Mouse (Mus musculus): Measurements from ENCODE around the gene Sema5a. TPM values are rescaled to one million over a fixed set of nuclear protein-coding genes. Genes with fewer than 3 reads are reported as not detected.

Gene Sema5a
- polyA plus RNA-seq, 1 experiment from 2014 or later, result 28.3 TPM

DNA sequence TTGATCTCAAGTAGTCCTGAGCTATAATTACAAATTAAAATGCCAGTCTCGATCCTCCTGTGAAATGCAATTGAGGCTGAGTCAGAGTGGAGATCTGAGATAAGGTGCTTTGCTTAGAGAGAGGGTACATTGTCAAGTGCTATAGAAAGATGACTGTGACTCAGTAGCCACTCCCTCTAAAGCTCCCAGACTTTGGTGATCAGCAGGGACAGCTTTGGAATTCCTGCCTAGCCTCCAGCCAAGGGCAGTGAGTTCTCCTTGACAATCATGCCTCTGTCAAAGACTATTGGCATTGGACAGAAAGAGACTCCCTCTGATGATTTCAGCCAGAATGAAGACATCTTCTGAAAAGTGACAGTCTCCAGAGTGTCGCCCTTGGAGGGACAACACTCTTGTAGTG lies 88.8 kb downstream of the Sema5a start:
- H3K9ac ChIP-seq, result no peak overlapping the region
- no peaks in the 10 kb centered on the region for H3K36me3 ChIP-seq
- 76% methylated on average over 2 of the region's 2 CpGs for WGBS
- no peaks in the 10 kb centered on the region for H3K9me3 ChIP-seq
- no peak overlapping the region for H3K27ac ChIP-seq
- peaks cover 29% of the 10 kb centered on the region for H3K4me1 ChIP-seq
- no peaks in the 10 kb centered on the region for H3K27me3 ChIP-seq
- no peak overlapping the region for H3K4me3 ChIP-seq
- ATAC-seq (ENCODE audit: insufficient number of reproducible peaks, insufficient read depth, low FRiP score, low TSS enrichment), result no peak
- H3K4me2 ChIP-seq (replicated peaks), result no peak overlapping the region

- WGBS, result 93% methylated on average over 3 of the region's 3 CpGs
- H3K36me3 ChIP-seq, result no peaks in the 10 kb centered on the region
- H3K9me3 ChIP-seq, result no peaks in the 10 kb centered on the region
- H3K4me1 ChIP-seq, result peaks cover 18% of the 10 kb centered on the region
- H3K4me2 ChIP-seq (replicated peaks), result no peak overlapping the region
- ATAC-seq (ENCODE audit: insufficient number of reproducible peaks, insufficient read depth, low FRiP score, low TSS enrichment), result no peak
- no peak overlapping the region for H3K4me3 ChIP-seq
- no peaks in the 10 kb centered on the region for H3K27me3 ChIP-seq
- no peak overlapping the region for H3K9ac ChIP-seq
- H3K27ac ChIP-seq, result no peak overlapping the region
These were observed 93.2 kb downstream of the Sema5a start for GRCm38 (mm10) chr15:32337810-32338209.

DNA sequence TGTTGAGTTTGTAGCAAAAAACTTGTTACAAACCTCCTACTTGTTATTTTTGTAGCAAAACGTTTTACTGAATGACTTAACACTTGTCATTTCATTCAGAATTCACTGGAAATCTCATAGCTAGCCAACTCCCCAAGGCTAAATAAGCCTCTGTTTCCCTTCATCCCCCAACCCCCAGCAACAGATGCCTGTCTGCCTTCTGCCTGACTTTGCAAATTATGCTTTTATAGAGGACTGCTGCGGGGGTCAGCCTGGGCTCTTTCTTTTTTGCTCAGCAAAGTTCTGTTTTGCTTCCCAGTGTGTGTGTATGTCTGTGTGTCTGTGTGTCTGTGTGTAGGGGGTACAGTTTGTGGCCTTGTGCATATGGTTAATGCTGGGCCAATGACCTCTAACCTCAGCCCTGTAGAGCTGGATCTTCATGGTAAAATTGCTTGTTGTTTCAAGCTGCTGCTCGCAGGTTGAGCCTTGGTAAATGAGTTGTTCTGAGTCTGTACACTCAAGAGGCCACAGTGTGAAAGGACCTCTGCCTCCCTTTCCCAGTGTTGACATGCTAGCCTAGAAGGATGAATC lies 94.2 kb downstream of the Sema5a start:
- H3K36me3 ChIP-seq, result no peaks in the 10 kb centered on the region
- H3K9ac ChIP-seq, result no peak overlapping the region
- no peaks in the 10 kb centered on the region for H3K27me3 ChIP-seq
- H3K27ac ChIP-seq, result peak overlapping the region; percentile 32; the same call in 1 of the 2 replicates
- WGBS, result 21% methylated on average over 3 of the region's 3 CpGs
- H3K4me3 ChIP-seq, result no peak overlapping the region
- no peaks in the 10 kb centered on the region for H3K9me3 ChIP-seq
- no peak for ATAC-seq (ENCODE audit: insufficient number of reproducible peaks, insufficient read depth, low FRiP score, low TSS enrichment)
- H3K4me1 ChIP-seq, result peaks cover 18% of the 10 kb centered on the region
- no peak overlapping the region for H3K4me2 ChIP-seq (replicated peaks)

GRCm38 (mm10) chr15:32339426-32339825 lies 94.8 kb downstream of the Sema5a start:
- Histone ChIP-seq H3K27me3 (no peaks in the 10 kb centered on the region), H3K36me3 (no peaks in the 10 kb centered on the region), H3K27ac (no peak overlapping the region), H3K4me2 (replicated peaks) (no peak overlapping the region), H3K9me3 (no peaks in the 10 kb centered on the region), H3K4me3 (no peak overlapping the region), H3K4me1 (peaks cover 18% of the 10 kb centered on the region), H3K9ac (no peak overlapping the region)
- WGBS, result 42% methylated on average over 5 of the region's 5 CpGs
- no peak for ATAC-seq (ENCODE audit: insufficient number of reproducible peaks, insufficient read depth, low FRiP score, low TSS enrichment)

- Histone ChIP-seq H3K36me3 (no peaks in the 10 kb centered on the region), H3K9ac (no peak overlapping the region), H3K4me3 (no peak overlapping the region), H3K27me3 (no peaks in the 10 kb centered on the region), H3K9me3 (no peaks in the 10 kb centered on the region), H3K4me2 (replicated peaks) (no peak overlapping the region), H3K27ac (no peak overlapping the region), H3K4me1 (peaks cover 17% of the 10 kb centered on the region)
- WGBS, result 88% methylated on average over 2 of the region's 2 CpGs
- ATAC-seq (ENCODE audit: insufficient number of reproducible peaks, insufficient read depth, low FRiP score, low TSS enrichment), result no peak
These were observed 96.8 kb downstream of the Sema5a start for GRCm38 (mm10) chr15:32341423-32341822.

DNA sequence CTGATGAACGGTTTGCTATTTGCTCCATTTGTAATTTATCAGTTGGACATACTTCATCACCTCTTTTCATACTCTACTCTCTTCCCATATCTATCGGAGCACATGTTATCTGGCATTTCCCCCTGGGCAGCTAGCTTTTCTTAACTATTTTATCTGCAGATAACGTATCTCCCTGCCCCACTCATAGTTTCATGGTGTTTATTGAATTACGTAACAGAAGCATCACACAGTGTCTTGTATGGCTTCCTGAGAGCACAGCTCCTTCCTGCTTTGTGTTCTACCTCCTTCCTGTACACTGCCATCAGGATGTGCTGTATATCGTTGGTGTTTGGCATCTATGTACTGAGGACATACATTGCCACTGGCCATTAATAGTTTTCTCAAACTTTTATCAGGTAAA lies 98.9 kb downstream of the Sema5a start:
- peaks cover 13% of the 10 kb centered on the region for H3K4me1 ChIP-seq
- no peak overlapping the region for H3K4me3 ChIP-seq
- H3K27me3 ChIP-seq, result no peaks in the 10 kb centered on the region
- no peak overlapping the region for H3K9ac ChIP-seq
- H3K9me3 ChIP-seq, result no peaks in the 10 kb centered on the region
- no peak for ATAC-seq (ENCODE audit: insufficient number of reproducible peaks, insufficient read depth, low FRiP score, low TSS enrichment)
- no peak overlapping the region for H3K4me2 ChIP-seq (replicated peaks)
- no peak overlapping the region for H3K27ac ChIP-seq
- no peaks in the 10 kb centered on the region for H3K36me3 ChIP-seq
- WGBS, result 86% methylated on average over 5 of the region's 5 CpGs

- no peaks in the 10 kb centered on the region for H3K4me1 ChIP-seq
- H3K36me3 ChIP-seq, result no peaks in the 10 kb centered on the region
- no peak overlapping the region for H3K9ac ChIP-seq
- ATAC-seq (ENCODE audit: insufficient number of reproducible peaks, insufficient read depth, low FRiP score, low TSS enrichment), result no peak
- H3K27ac ChIP-seq, result no peak overlapping the region
- H3K9me3 ChIP-seq, result no peaks in the 10 kb centered on the region
- H3K4me3 ChIP-seq, result no peak overlapping the region
- 89% methylated on average over 5 of the region's 5 CpGs for WGBS
- no peak overlapping the region for H3K4me2 ChIP-seq (replicated peaks)
- no peaks in the 10 kb centered on the region for H3K27me3 ChIP-seq
These were observed 102.7 kb downstream of the Sema5a start for GRCm38 (mm10) chr15:32347315-32347714.

GRCm38 (mm10) chr15:32349276-32349675 lies 104.7 kb downstream of the Sema5a start:
- Histone ChIP-seq H3K4me1 (peaks cover 8% of the 10 kb centered on the region; the same call in 1 of the 2 replicates), H3K27me3 (no peaks in the 10 kb centered on the region), H3K9me3 (no peaks in the 10 kb centered on the region), H3K4me2 (replicated peaks) (no peak overlapping the region), H3K27ac (no peak overlapping the region), H3K36me3 (no peaks in the 10 kb centered on the region), H3K9ac (no peak overlapping the region), H3K4me3 (no peak overlapping the region)
- 88% methylated on average over 5 of the region's 5 CpGs for WGBS
- ATAC-seq (ENCODE audit: insufficient number of reproducible peaks, insufficient read depth, low FRiP score, low TSS enrichment), result no peak

DNA sequence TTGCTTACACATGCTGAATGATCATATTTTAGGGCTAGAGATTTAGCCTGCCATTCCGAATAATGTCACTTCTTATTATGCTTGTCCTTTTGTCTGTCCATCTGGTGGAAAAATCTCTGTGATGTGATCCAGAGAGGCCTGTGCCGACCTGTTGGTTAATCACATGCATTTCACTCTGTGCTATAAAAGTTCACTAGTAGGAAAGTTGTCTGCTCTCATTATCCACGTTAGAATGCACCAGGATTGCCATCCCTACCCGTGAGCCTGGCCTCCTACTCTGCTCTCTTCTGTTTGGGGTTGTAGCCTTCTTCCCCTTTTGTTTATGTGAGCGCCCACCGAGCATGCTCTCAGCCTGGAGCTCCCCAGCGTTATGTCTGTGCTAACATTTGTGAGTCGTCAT lies 108.4 kb downstream of the Sema5a start:
- Histone ChIP-seq H3K9me3 (no peaks in the 10 kb centered on the region), H3K27me3 (no peaks in the 10 kb centered on the region), H3K4me1 (peaks cover 8% of the 10 kb centered on the region; the same call in 1 of the 2 replicates), H3K4me3 (no peak overlapping the region), H3K36me3 (no peaks in the 10 kb centered on the region), H3K27ac (no peak overlapping the region), H3K4me2 (replicated peaks) (no peak overlapping the region), H3K9ac (no peak overlapping the region)
- peak; percentile 74; the same call in 1 of the 2 replicates for ATAC-seq (ENCODE audit: insufficient number of reproducible peaks, insufficient read depth, low FRiP score, low TSS enrichment)
- 46% methylated on average over 8 of the region's 8 CpGs for WGBS

- Histone ChIP-seq H3K4me3 (no peak overlapping the region), H3K9ac (no peak overlapping the region), H3K9me3 (no peaks in the 10 kb centered on the region), H3K4me1 (peaks cover 8% of the 10 kb centered on the region; the same call in 1 of the 2 replicates), H3K27me3 (no peaks in the 10 kb centered on the region), H3K36me3 (no peaks in the 10 kb centered on the region), H3K4me2 (replicated peaks) (no peak overlapping the region), H3K27ac (no peak overlapping the region)
- ATAC-seq (ENCODE audit: insufficient number of reproducible peaks, insufficient read depth, low FRiP score, low TSS enrichment), result no peak; the same call in 1 of the 2 replicates
- WGBS, result 63% methylated on average over 5 of the region's 5 CpGs
These were observed 108.9 kb downstream of the Sema5a start for GRCm38 (mm10) chr15:32353513-32353912.

DNA sequence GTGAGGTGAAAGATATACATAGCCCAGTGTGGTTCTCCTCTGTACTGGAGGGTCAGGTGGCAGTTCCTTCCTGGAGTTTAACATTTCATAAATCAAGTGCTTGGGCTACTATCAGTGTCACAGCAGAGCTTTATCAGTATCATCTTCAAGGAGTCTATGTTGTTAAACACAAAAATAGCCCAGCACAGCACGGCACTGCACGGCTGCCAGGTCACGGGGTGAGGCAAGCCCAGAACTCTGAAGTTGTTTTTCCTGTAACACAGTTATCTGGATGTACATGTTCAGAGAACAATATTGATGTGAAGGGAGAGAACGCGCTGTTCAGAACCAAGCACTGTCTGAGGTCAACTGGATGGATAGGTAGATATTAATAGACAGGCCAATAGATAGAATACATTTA lies 112.2 kb downstream of the Sema5a start:
- Histone ChIP-seq H3K9ac (no peak overlapping the region), H3K4me3 (no peak overlapping the region), H3K36me3 (no peaks in the 10 kb centered on the region), H3K27me3 (no peaks in the 10 kb centered on the region), H3K27ac (no peak overlapping the region), H3K4me1 (peaks cover 8% of the 10 kb centered on the region; the same call in 1 of the 2 replicates), H3K9me3 (no peaks in the 10 kb centered on the region), H3K4me2 (replicated peaks) (no peak overlapping the region)
- no peak for ATAC-seq (ENCODE audit: insufficient number of reproducible peaks, insufficient read depth, low FRiP score, low TSS enrichment)
- 90% methylated on average over 5 of the region's 5 CpGs for WGBS

- no peak overlapping the region for H3K9ac ChIP-seq
- no peaks in the 10 kb centered on the region for H3K36me3 ChIP-seq
- H3K4me1 ChIP-seq, result peaks cover 8% of the 10 kb centered on the region; the same call in 1 of the 2 replicates
- no peak overlapping the region for H3K4me3 ChIP-seq
- WGBS, result 43% methylated on average over 4 of the region's 4 CpGs
- H3K27me3 ChIP-seq, result no peaks in the 10 kb centered on the region
- H3K27ac ChIP-seq, result no peak overlapping the region
- no peak overlapping the region for H3K4me2 ChIP-seq (replicated peaks)
- no peak for ATAC-seq (ENCODE audit: insufficient number of reproducible peaks, insufficient read depth, low FRiP score, low TSS enrichment)
- no peaks in the 10 kb centered on the region for H3K9me3 ChIP-seq
These were observed 123.2 kb downstream of the Sema5a start for GRCm38 (mm10) chr15:32367841-32368240.

All from embryonic facial prominence, embryonic 12.5 days (tissue).